Mouse (Mus musculus) heart, postnatal 0 days (tissue): ENCODE results near the gene Ncam2.

Experiments
- CTCF ChIP-seq: IDR thresholded peaks from 2 replicates; pipeline ENCODE4 v1.5.1; 2016; ENCODE audit warnings: antibody characterized with exemption, control low read depth, low read depth
- EP300 ChIP-seq: IDR thresholded peaks from 2 replicates; pipeline ENCODE4 v1.6.1; 2016; ENCODE audit warnings: antibody characterized with exemption, low read depth

DNA sequence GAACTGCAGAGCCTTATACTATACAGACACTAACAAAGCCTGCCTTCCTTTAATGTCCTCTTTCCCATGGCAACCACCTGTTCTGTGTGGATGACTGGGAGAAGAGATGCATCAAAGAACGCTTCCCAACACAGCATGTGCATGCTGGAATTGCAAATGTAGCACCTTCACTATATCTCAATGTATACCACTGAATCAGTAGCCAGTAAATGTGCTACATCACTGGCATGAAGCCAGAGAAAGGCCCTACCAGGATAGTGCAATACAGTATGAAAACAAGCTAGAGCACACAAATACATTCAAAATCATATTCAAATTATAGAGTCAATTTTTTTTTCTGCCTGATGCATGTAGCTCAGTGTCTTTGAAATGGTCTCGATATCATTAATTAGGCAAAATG is 29.7 kb upstream of the Ncam2 start:
- TF ChIP-seq CTCF (no peak), EP300 (no peak)
